Mouse (Mus musculus): ENCODE measurements around the gene Kcnma1.

Gene Kcnma1

DNA sequence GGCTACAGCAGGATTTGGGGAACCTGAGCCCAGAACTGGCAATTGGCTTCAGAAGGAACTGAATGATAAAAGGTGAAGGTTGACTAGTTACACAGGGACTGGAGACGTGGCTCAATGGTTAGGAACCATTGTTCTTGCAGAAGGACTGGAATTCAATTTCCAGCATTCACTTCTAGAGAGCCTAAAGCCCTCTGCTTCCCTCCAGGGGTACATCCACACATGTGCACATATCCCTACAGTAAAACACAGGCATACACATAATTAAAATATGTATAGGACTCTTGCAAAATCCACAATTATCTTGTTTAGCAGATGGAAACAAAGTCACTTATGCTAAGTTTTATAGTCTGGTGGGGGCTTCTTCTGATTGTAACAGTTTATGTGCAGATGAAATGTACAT, 485.1 kb downstream of the Kcnma1 start:
- no peak for DNase-seq (ENCODE audit: low spot score)

DNA sequence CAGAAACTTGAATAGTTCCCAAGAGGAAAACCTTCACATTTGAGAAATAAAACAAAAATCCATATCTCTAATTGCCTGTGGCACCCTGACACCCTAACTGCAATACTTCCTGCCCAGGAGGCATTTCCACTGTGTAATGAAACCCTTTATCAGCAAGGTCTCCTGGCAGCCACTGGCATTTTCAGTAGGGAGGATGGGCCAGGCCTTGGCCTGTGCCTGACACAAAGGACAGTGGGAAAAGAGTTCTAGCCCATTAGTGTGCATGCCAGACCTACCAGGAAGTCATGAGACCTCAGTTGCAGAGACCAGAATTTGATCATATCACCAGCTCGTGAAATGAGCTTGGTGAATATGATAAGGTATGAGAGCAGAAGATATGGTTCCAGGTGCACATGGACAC, 488.4 kb downstream of the Kcnma1 start:
- DNase-seq (ENCODE audit: low spot score) = no peak

DNA sequence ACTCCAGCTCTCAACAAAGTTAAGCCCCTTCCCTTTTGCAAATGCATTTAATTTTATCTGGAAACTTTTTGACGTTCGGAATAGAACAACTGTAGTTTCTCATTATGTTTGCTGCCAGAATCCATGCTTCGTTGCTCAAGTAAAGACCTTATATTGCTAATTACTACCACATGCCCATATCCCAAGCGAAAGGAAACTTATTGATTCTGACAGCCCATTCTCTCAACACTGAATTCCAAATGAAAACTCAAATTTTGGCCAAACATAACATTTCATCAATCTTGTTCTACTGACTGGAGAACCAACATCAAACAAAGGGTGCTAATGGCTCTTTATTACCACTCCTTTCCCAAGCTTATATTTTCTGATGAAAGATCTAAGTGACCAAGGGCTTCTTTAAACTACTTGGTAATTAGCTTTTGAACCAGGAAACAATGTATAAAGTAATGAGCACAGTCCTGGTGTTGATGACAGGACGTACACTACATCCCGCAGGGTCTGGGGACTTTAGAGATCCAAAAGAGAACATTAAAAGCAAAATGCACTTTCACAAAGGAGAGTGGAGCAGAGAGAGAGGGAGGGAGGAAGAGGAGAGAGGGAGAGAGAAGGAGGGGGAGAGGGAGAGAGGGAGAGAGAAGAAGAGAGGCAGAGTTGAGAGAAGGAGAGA, 490.3 kb downstream of the Kcnma1 start:
- no peak for DNase-seq (ENCODE audit: low spot score)

DNA sequence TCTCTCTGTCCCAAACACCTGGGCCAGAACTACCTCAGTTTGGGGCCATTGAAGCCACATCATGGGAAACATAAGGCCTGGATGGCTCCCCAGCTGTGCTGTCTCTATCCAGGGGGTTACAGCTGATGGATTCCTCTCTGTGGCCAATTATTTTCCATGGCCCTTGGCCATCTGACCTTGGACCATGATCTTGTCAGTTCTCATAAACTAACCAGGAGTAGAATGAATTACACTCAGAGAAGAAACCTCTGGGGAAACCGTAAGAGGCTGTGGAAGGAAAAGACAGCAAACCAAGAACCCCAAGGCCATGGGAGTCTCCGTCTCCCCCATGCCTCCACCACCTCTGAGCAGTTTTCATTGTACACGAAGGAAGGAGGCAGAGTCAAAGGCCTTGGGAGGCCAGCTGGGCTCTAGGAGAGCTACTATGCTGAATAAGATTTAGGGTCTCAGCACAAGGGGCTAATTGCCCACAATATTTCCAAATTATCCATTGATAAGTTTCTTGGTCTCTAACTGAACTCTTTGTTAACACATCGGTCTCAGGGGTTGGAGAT, 491.6 kb downstream of the Kcnma1 start:
- DNase-seq (ENCODE audit: low spot score) = no peak

DNA sequence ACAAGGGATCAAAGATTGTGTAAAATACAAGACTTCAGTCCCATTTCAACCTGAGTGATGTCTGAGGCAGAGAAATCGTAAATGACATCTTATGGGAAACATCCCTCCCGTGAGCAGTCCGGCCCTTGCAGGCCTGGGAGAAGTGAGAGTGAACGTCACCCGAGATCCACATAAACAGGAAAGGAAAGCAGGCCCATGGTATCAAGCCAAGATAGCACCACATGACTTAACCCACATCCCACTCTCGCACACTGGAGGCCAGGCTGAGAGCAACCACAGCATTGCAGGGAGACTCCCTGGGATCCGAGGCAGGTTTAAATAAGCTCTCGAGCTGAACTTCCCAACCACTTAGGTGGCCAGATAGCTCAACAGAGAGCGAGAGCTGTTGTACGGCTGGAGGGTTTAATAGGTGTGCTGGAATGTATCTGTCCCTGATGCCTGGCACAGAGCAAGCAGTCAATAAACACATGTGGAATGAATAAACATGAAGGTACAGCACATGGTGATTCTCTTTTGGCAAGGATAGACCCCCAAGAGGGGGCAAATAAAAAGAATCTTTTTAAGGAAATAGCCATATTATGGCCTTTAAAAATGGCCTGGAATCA, 493.1 kb downstream of the Kcnma1 start:
- DNase-seq (ENCODE audit: low spot score) = no peak

DNA sequence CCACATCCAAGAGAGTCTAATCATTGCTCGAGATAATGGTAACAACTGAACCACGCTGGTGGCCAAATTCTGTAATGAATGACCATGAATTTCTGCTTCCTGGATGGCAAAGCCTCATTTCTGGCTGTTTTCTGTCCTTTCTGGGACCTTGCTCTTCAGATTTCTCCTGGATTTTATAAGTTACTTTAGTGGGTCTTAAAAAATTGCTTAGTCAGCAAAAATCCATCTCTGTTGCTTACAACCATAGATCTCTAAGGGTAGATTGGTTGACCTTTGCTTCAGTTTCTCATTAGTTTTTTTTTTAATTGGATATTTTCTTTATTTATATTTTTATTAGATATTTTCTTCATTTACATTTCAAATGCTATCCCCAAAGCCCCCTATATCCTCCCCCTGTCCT, 496.9 kb downstream of the Kcnma1 start:
- DNase-seq (ENCODE audit: low spot score) = no peak

DNA sequence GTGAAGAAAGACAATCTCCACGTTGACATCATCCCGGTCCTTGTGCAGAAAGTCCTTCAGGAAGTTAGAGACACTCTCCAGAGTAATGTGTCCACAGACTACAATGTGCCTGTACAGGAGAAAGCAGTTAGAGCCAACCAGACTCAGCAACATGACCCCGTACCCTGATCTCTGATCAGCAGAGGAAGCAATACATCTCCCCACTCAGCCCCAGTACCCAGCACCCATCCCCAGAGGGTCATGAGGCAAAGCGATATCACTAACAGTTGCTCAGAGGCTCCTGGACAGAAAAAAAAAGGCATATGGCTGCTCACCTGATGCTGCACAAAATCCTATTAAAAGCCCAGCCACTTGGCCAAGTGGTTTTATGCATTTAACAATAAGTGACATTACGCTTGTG, 504.5 kb downstream of the Kcnma1 start:
- DNase-seq (ENCODE audit: low spot score) = no peak

DNA sequence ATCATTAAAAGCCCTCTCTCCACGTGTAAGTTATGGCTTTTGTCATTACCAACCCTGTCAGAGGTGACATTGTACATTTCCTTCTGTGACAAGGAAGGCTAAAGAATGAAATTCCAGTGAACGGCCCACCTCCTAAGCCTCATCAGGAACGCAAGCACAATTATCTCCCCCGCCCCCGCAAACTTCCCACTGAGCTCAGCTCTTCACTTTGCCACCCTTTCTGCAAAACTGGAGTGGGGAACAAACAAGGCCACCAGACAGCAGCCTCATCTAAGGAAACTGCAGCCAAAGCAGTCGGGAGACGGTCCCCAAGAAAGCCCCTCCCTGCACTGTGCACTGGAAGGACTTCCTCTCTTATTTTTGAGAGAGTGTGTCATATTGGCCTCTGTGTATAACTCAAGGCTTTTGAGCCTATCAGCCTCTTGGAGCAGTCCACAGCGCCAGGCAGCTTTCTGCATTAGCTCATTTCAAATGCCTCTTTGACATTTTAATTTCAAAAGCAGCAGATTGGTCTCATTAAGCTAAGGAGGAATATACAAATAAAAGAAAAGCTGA, 512.0 kb downstream of the Kcnma1 start:
- no peak for DNase-seq (ENCODE audit: low spot score)

DNA sequence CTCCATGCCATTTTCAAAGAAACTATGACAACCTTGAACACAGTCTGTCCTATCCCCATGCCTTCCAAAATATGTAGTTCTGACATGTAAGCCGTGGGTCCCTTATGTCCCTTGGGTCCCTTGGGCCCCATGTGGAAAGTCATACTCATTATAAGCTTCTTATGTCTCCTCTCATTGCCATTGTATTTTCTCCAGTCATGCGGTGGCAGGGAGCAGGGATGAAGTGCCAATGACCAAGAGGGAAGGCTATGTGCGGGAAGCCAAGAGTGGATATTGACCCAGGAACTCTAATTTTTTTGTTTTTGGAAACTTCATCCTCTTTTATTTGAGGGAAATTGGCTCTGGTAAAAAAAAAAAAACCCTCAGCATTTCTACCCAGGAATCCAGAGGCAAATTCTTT, 517.5 kb downstream of the Kcnma1 start:
- no peak for DNase-seq (ENCODE audit: low spot score)

DNA sequence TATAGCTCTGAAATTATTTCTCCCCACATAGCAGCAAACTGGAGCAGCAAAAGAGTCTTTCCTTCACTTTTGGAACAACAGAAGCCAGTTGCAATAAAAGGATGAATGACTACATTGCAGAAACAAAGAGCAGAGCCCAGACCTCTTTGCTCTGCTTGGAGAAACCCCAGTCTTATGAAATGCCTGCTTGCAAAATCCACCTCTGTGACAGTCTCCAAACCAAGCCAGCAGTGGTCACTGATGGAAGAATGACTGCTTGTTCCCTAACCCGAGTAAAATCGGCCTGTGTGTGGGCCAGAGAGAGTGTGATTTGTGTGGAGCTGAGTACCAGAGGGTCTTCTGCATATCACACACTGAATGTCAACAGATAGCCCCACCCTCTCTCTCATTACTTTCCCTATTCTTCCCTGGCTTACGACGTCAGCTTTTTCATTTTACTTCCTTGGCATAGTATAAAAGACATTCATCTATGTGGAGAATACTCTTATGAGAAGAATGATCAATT, 518.0 kb downstream of the Kcnma1 start:
- DNase-seq (ENCODE audit: low spot score) = no peak

DNA sequence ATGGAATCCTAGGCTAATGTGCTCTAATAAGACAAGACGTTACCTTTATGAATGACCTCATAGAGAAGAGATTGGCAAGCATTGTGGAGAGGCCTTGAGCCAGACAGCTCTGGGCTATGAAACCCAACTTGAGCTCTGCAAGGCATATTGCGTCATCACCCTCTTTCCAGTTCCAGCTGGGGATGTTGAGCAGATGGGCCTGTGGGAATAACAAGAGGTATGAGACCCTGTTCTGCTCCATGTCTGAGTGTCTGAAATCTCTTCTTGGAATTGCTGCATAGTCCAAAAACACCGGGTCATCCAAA, 519.8 kb downstream of the Kcnma1 start:
- no peak for DNase-seq (ENCODE audit: low spot score)

DNA sequence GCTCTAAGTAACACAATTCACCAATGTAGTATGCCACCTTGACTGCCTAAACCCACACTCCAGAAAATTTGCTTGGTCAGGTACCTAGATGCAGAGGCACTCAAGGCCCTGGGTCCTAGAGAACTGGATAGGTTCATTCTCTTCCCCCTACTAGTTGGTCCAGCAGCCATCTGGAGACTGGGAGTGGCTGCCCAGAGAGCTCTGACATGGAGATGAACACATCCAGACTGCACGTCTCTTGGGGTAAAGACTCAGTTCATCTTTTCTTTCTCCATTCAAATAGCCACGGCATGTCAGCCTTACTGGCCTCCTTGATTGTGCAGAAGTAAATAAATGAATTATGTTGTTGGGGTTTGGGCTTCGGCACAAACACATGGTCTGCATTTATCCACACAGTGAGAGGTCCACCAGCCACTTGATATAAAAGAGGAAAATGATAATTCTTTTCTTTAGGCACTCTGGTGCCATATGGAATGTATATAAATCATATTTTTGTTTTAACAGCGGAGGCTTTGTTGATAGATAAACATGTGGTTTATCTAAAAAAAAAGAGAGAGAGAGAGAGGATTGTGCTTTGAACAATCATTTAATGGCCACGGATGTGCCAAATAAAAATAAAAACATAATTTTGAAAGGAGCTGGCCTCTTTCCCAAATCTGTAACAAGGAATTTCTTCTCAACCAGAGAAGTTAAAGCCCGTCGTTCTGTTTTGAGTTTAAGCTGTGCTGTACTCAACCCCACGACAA, 520.4 kb downstream of the Kcnma1 start:
- no peak for DNase-seq (ENCODE audit: low spot score)

DNA sequence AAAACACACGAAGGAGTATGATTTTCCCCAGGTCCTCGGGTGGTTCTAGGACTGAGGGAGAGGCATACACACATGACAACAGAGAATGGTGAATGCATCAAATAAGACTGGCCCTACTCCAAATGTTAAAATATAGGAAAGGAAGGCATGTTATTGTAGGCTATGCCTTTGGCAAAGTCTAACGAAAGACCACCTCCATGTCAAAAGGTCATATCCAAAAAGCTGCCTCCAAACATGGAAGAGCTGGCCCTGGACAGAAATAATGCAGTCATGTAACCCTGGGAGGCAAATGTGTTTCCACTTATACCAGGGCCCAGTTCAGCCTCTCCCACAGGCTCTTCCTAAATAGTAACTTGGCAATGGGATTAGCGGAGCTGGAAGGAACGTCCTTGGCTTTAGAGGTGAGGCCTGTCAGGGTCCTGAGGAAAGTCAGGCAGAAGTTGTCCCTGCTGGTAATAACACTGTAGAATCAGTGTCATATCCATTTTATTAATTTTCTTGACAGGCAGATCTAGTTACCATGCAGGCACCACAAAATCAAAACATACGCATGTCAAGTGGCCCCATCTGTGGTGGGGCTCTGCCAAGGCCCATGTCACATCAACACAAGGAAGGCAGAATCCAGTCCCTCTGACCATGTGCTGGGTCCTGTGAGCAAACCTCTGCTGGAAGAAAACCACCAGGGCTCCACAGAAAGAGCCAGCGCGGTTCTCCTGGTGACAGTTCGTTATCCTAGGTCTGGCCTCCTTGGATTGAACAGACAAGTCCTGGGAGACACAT, 521.5 kb downstream of the Kcnma1 start:
- DNase-seq (ENCODE audit: low spot score) = no peak

DNA sequence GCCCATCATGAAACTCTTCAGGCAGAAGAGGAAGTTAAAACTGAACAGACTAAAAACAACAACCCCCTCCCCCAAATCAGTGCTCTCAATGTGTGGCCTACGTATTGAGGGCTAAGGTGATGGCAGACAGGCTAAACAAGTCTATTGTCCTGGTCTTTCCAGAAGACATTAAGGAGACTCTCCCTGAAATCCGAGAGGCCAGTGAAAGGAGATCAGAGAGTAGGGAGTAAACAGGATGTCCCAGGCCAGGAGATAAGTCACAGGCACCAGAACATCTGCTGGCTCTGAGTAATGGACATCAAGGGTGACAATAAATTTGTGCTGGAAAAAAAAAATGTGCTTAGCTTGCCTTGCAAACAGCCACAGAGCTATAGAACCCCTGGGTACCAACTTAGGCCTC, 522.9 kb downstream of the Kcnma1 start:
- DNase-seq (ENCODE audit: low spot score) = no peak

DNA sequence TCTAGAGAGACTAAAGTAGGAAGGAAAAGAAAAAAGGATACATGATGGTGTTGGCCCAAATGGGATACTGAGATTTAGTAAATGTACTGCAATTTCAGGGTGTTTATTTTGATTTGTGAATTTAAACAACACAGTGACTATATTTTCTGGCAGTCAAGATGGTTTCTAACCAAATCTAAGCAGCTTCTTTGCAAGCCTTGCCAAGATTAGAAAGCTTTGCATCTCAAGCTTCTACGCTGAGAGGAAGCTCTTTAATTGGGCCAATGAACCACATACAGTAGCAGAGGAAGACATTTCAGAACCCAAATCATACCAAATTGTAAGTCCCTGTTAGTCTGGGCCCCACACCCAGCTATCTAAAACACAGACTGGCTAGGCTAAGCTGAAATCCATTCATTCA, 527.6 kb downstream of the Kcnma1 start:
- DNase-seq (ENCODE audit: low spot score) = no peak

DNA sequence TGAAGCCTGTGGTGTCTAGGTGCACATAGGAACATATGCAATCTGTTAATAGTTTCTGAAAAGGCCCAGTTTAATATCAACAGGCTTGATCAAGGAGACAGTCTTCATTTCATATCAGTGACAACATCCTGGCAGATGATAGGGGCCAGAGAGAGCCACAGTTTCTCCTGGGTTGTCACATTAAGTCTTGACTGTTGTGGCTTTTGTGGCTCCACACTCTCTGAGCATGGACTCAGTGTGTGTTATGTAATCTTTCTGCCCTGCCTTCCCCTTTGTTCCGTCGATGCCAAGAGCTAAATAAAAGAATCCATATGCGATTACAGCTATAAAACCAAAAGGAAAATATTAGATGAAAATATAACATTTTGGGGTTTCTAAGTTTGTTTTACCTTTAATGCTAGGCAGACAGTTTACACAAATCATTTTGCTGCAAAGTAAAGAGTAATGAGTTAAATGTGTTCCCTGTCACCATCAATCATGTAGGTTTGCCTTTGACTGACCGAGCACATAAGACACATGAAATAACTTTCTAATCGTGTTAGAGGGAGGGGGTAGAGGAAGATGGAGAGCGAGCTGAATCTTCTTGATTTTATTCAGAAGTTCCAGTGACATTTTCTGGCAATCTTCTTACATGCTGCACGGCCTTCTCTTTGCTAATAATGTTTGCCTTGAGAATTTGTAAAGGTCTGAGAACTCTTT, 528.3 kb downstream of the Kcnma1 start:
- DNase-seq (ENCODE audit: low spot score) = no peak

DNA sequence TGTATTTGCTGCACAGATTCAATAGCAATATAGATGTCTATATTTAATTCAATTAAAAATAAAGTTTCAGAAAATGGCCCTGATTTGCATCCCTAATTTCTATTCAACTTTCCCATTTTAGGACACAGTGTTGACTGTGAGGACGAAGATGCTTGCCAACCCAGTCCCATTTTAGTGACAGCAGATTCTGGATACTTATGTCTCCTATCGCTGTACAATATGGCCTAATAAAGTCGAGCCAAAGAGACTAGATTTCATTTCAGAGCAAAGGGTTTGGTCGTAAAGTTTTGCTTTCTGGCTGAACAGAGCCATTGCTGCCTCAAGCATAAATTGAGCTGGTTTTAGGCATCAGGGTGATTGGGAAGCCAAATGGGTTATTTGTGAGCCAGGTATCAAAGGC, 539.2 kb downstream of the Kcnma1 start:
- no peak for DNase-seq (ENCODE audit: low spot score)

DNA sequence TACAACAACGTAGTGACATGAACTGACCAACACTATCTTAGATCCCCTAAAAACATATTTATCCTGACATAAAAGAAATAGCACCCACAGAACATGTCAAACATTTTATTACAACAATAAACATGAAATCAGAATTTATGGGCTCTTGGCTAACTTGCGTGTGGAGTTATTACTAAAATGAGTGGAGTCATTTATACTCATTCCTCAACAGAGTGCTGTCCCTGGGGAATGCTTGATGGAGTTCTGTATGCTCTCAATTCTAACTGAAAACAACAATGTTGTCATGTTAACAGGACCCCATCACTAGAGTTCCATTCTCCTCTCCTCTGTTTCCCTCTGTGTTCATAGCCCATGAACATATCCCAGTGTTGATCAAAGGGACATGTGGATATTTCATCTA, 544.2 kb downstream of the Kcnma1 start:
- DNase-seq (ENCODE audit: low spot score) = no peak

DNA sequence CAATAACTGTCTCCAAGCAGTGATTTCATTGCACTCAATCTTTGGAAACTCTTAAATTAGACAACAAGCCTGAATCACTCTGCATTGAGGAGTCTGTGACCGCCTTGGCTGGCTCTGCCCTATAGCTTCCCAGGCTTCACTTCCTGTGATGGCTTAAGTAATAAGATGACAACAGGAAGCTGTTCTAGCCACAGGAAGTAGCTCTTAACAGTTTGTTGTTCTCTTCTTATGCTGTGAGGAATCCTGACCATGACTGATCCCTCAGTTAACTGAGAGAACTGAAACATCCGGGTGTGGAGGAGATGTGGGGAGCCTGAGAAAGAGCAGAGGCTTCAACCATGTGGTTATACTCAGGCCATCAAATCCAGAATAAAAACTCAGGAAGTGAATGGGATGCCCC, 549.2 kb downstream of the Kcnma1 start:
- peak; percentile 46 for DNase-seq (ENCODE audit: low spot score)

DNA sequence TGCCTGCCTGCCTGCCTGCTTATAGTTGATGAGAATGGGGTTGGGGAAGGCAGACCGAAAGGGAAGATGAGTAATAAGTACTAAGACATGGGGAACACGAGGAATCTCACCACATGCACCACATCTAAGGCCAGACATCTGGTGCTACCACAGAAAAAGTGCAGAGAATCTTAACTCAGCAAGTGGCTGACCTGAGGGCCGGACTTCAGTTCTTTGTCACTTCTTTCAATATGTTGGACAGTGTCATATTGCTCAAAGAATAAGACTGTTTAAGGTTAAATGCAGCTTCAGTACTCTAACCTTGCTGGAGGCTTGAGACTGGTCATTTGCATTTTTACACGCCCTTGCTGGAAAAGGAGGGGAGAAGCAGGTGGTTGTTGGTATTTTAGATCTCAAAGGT, 555.7 kb downstream of the Kcnma1 start:
- DNase-seq (ENCODE audit: low spot score) = peak; percentile 1

DNA sequence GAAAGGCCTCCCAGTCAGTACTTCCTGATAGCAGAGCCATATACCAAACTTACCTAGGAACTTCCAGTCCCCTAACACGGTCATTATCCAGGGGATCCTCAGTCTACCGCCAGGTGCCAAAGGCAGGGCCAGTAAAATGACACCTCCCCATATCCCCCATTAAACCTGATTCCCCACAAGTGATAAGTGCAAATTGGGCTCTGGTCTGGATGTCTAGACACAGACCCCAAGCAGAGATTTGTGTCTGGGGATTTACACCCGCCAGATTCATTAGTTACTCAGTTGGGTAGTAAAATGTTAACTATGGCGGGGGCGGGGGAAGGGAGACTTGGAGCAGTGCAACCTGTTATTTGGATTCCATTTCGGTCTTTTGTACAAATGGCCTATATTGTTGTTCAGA, 562.6 kb downstream of the Kcnma1 start:
- DNase-seq (ENCODE audit: low spot score) = no peak

DNA sequence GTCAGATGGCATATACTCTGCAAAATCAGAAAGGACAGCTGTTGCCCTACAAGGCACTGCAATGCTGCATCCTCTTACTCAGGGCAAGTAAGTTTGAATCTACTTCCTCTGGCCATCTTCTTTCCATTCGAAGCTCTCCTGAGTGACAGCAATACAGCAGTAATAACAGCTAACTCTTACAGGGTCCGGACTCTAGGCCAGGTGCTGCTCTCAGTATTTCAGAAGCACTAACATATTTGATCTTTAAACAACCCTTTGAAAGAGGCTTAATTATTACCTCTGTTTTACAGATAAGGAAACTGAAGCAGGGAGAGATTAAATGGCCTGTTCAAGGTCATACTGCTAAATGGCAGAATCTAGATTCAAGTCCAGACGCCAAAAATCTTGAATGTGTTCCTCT, 576.8 kb downstream of the Kcnma1 start:
- no peak for DNase-seq (ENCODE audit: low spot score)

All from T-cell, adult 2 months (primary cell).